Mouse (Mus musculus): ENCODE data around the gene Sec1. TPM values are rescaled to one million over a fixed set of nuclear protein-coding genes. Genes with fewer than 3 reads are reported as not detected.

Sec1 gene
- polyA plus RNA-seq (2017; shearing (Covaris generic)) = under 1 TPM; 0.11 to 0.87 TPM

DNA sequence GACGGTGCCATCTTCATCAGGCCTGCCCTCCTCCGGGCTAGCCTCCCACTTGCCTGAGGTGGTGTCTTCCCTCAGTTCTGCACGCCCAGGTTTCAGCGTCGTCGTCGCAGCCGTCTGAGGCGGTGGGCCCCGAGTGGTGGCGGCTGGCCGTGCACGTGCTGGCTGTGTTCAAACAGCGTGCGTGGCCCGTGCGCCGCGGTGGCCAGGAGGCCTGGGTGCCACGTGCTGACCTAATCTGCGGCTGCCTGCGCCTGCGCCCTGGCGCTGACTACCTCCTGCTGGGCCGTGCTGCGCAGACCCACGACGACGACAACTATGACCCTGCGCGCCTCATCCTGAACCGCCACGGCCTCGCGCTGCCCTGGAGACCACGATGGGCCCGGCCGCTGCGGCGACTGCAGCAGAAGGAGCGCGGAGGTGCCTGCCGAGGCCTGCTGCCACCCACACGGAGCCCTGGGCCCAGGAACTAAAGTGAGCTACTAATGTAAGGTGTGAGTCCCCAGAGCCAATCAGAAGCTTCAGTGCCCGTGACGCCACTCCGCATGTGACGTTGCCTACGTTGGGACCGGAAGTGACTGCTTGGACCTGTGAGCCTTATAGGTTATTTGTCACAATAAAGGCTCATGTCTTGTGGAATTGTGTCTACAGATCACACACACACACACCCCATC is at the start of gene Sec1:
Gene Sec1, minus strand, starts transcription at position 482 of the 671 bp plus-strand sequence.

DNA sequence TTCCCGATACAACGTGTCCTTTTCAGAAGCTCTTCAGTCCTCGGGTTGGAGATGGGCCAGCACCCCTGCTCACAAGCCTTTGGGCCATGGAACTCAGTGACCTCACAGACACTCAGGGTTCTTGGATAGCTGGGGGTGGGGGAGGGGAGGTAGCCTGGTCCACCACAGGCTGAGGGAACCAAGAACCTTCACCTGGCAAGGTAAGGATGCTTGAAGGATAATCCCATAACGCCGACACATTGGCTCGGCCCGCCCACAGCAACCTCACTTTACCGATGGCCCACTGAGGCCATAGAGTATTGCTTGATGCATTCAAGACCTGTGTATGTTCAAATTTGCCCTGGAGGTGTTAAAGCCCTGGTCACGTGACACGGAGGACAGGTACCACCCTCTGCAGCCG is 31.5 kb upstream of the Sec1 start, which contains the start of gene Spaca4:
Gene Spaca4, minus strand, starts transcription at position 101 of the 400 bp plus-strand sequence.

DNA sequence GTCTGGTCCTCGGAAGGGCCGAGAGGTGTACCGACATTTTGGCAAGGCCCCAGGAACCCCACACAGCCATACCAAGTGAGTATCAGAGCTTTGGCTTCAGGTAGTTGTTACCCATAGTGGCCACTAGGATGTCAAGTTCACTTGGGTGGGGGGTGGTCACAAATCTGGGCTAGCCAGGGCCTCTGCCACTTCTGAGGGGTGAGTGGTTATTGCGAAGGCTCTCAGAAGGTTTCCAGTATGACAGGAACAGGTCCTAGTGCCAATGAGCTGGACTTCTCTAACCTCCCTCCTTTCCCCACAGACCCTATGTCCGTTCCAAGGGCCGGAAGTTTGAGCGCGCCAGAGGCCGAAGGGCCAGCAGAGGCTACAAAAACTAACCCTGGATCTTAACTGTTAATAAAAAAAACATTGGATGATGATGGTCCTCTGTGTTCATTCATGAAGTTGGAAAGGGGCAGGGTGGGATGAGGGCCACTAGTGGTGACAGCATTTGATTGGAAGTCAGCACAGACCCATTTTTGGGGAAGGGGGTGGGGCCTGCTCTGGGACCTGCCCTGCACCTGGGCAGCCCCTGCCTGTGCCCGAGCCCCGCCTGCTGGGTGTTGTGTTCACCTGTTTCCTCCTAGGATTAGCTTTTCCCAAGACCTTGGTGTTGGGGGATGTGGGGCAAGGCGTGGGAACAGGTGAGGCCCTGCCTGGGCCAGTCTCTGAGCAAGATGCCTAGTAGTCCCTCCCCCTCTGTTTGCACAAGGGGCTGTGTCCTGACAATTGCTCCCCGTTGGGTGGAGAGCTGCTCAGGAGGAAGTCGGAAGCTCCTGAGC is 26.4 kb upstream of the Sec1 start, which contains the start of gene Fam83e:
Gene Fam83e, plus strand, starts transcription at position 800 of the 821 bp plus-strand sequence.

DNA sequence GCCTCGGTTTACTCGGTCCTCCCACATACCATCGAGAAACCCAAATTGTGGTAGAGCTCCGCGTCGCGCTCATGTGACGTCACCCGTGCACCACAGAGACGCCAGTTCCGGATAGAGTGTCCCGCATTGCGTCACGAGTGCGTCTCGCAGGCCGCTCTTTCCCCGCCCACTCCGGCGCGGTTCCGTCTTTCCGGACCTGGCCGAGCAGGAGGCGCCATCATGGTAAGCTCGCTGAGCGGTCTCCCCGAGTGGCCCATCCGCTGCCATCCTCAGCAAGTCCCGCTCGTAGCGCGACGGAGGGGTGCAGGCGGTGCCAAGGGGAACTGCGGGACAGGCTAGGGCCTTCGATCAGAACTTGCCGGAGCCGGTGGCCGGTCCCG is 23.7 kb upstream of the Sec1 start, which contains the start of gene Sphk2:
Gene Sphk2, minus strand, starts transcription at position 85 of the 380 bp plus-strand sequence.

DNA sequence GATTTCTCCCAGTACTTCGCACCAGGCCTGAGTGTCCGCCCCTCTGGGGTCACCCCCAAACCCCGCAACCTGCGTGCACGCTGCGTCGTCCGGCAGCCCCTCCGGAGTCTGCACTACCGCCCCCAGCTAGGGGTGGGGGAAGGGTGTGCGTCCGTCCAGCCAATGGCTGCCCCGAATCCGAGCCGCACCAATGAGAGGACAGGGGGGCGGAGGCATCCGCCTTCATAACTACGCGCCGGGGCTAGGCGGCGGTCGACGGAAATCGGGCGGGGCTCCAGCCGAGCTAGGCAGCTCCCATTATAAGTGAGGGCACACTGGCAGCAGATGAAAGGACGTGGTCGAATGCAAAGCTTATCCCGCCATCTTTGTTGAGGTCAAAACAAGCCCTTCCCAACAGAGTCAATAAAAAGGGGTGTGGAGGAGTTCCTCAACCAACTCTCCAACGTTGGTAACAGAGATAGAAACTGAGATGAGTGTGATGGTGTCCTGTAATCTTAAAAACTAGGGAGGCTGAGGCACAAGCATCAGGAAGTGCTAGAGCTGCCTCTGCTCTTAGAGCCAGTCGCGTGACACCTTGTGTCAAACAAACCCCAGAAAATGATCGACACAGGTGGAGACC is 21.0 kb upstream of the Sec1 start, which contains the start of gene Rpl18:
Gene Rpl18, plus strand, starts transcription at position 368 of the 619 bp plus-strand sequence.

DNA sequence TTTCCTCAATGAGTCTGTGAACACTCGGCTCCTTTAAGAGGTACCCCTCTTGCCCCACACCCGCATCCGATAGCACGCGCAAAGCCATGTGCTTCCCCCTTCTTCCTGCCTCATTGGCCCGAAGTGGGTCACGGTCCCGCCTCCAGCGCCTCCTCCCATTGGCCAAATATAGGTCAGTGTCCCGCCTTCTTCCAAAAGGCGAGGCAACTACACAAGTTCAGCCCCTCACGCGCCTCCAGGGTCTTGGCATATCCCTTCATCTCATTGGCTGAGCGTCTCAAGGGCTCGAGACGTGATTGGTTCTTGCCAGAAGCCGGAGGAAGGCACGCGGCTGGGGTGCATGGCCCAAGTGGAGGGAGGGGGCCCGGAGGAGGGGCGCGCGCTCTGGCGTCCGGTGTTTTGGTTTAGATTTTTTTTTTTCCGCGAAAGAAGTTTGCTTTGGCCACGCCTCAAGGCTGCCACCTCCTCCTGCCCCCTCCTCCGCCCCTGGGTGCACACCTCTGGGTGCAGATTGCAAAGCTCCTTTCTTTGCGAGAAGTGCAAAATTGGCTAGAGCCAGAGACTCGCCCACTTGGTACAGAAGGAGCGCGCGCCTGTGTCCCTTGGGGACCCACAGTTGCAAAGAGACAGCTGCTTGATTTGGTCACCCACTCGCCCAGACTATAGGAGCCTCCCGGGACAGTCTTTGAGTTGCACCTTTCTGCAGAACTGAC is 10.7 kb upstream of the Sec1 start, which contains the start of gene Dbp:
Gene Dbp, plus strand, starts transcription at position 359 of the 713 bp plus-strand sequence.

DNA sequence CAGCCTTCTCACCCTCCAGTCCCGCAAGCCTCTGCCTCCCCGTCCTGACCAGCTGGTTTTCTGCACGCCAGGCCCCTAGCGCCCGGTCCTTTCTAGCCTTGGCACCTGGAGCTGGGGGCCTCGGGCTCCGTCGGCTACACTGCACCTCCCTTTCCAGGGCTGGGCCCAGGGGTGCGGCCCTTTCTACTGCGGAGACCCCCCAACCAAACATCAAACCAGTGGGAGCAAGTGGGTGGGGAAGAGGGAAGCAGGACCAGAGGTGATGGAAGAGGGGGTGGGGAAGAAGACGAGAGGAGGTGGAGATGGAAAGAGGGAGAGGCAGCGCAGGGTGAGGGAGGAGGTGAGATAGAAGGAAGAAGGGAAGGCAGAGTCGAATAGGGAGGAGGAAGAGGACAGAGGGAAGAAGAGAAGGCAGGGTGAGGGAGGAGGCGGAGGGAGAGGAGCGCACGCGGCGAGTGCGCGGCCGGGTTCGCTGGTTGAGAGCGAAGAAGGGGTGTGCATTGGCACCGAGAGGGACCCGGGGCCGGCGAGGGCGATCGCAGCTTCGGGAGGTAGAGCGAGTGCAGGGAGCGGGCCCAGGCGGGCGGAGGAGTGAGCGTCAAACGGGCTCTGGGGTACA is 5.4 kb upstream of the Sec1 start, which contains the start of gene Car11:
Gene Car11, plus strand, starts transcription at position 321 of the 619 bp plus-strand sequence.

DNA sequence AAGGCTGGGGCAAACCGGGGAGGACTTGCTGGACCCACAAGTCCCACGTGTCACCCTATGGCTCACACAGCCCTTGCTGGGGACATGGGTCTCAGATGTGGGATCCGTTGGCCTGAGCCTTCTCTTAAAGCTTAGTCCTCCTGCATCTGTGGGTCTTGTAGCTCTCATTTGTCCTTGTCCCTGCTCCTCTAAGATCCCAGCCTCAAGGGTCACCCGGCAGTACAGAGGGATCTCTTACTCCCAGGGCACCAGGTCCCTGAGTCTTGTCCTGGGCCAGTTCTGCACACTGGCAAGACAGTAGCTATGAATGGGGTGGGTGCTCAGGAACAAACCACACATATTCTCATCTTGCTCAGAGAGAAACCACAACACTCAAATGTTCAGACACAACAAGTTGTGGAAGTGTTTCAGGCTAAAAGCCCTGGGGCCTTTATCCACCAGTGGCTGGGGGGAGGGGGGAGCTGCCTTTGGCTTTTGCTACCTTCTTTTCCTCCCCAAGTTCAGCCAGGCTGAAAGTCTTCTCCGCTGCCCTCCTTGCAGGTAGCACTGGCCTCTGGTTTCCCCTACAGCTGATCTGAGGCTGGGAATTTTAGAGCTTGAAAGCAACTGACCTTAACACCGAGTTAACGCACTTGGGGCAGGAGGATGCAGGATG is 10.7 kb downstream of the Sec1 start, which contains the start of gene Ntn5:
Gene Ntn5, plus strand, starts transcription at position 627 of the 655 bp plus-strand sequence.

DNA sequence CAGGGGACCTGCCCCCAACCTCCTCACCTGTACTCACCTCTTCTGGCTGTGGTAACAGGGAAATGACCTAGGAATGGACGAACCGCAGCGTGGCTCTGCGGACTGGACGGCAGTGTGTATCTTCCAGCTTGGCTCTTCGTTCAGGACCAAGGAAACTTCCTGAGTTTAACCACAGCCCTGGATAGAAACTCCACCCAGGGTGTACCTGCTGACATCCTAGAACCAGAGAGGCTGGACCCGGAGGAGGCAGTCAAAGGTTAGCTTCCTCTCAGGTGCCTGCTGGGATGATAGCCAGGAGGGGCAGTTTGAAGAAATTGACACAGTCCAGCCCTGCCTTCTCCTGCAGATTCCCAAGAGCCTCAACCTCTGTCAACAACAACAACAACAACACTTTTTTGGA is 28.0 kb downstream of the Sec1 start, which contains the start of gene Fut2:
Gene Fut2, minus strand, starts transcription at position 234 of the 400 bp plus-strand sequence.

DNA sequence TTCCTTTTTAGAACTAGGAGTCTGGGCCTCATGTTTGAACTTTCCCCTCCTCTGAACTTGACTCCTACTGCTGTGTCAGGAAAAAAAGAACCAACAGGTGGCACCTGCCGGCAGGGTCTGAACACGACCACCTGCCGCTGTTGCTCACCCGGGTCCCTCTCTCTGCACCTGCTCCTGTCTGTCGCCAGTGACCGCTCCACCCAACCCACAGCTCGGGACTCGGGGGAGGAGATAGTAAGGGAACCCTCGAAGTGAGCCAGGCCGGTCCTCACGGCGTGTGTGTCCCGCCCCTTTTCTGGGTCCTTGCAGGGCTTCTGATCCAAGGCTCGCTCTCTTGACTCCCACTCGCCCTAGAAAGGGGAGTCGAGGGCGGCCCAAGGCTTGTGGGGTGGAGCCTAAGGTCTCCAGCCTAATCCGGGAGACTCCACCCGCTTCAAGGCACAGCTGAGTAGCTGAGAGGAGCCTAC is 54.6 kb downstream of the Sec1 start, which contains the start of gene Mamstr:
Gene Mamstr, plus strand, starts transcription at position 417 of the 467 bp plus-strand sequence.

Other genes with a start within 250 kb of the Sec1 start
- gene Ftl1, start 234.5 kb downstream of the Sec1 start, polyA plus RNA-seq (2017; shearing (Covaris generic)) = 1,000 to 10,000 TPM; 1,818 to 2,133 TPM
- 100 to 1,000 TPM; 303 to 346 TPM for gene Bax, start 227.5 kb downstream of the Sec1 start, polyA plus RNA-seq (2017; shearing (Covaris generic))
- gene Tulp2, start 212.5 kb downstream of the Sec1 start, polyA plus RNA-seq (2017; shearing (Covaris generic)) = under 1 TPM; 0.45 to 0.88 TPM
- gene Gm45808, start 207.6 kb downstream of the Sec1 start, polyA plus RNA-seq (2017; shearing (Covaris generic)) = under 1 TPM in 1 of 2 experiments, not detected in 1; 0.21 TPM
- 1 to 10 TPM in 1 of 2 experiments, under 1 TPM in 1; 0.27 to 1.1 TPM for gene Dhdh, start 205.6 kb downstream of the Sec1 start, polyA plus RNA-seq (2017; shearing (Covaris generic))
- gene Nucb1, start 184.0 kb downstream of the Sec1 start, polyA plus RNA-seq (2017; shearing (Covaris generic)) = 100 to 1,000 TPM; 193 to 285 TPM
- gene Ppp1r15a, start 168.1 kb downstream of the Sec1 start, polyA plus RNA-seq (2017; shearing (Covaris generic)) = 10 to 100 TPM; 30.0 to 40.4 TPM
- gene Plekha4, start 168.1 kb downstream of the Sec1 start, polyA plus RNA-seq (2017; shearing (Covaris generic)) = under 1 TPM in 1 of 2 experiments, not detected in 1; 0.49 TPM
- gene Hsd17b14, start 139.5 kb downstream of the Sec1 start, polyA plus RNA-seq (2017; shearing (Covaris generic)) = under 1 TPM; 0.85 to 0.86 TPM
- gene Bcat2, start 124.2 kb downstream of the Sec1 start, polyA plus RNA-seq (2017; shearing (Covaris generic)) = 10 to 100 TPM; 61.0 to 61.5 TPM
- not detected for gene Fgf21, start 78.9 kb downstream of the Sec1 start, polyA plus RNA-seq (2017; shearing (Covaris generic))
- gene Fut1, start 77.1 kb downstream of the Sec1 start, polyA plus RNA-seq (2017; shearing (Covaris generic)) = under 1 TPM in 1 of 2 experiments, not detected in 1; 0.11 TPM
- gene Izumo1, start 72.6 kb downstream of the Sec1 start, polyA plus RNA-seq (2017; shearing (Covaris generic)) = under 1 TPM; 0.48 to 0.64 TPM
- gene Rasip1, start 66.9 kb downstream of the Sec1 start, polyA plus RNA-seq (2017; shearing (Covaris generic)) = 1 to 10 TPM; 1.2 to 1.4 TPM
- gene Mamstr, start 54.4 kb downstream of the Sec1 start, polyA plus RNA-seq (2017; shearing (Covaris generic)) = 1 to 10 TPM in 1 of 2 experiments, under 1 TPM in 1; 0.16 to 1.8 TPM
- gene Fut2, start 28.0 kb downstream of the Sec1 start, polyA plus RNA-seq (2017; shearing (Covaris generic)) = under 1 TPM; 0.05 to 0.23 TPM
- gene Ntn5, start 10.4 kb downstream of the Sec1 start, polyA plus RNA-seq (2017; shearing (Covaris generic)) = under 1 TPM in 1 of 2 experiments, not detected in 1; 0.30 TPM
- gene Car11, start 5.4 kb upstream of the Sec1 start, polyA plus RNA-seq (2017; shearing (Covaris generic)) = 1 to 10 TPM; 1.4 to 2.6 TPM
- gene Dbp, start 10.7 kb upstream of the Sec1 start, polyA plus RNA-seq (2017; shearing (Covaris generic)) = 10 to 100 TPM; 30.7 to 43.2 TPM
- gene Rpl18, start 21.1 kb upstream of the Sec1 start, polyA plus RNA-seq (2017; shearing (Covaris generic)) = 1,000 to 10,000 TPM; 1,404 to 2,078 TPM
- 10 to 100 TPM; 21.2 to 24.8 TPM for gene Sphk2, start 23.6 kb upstream of the Sec1 start, polyA plus RNA-seq (2017; shearing (Covaris generic))
- gene Fam83e, start 26.8 kb upstream of the Sec1 start, polyA plus RNA-seq (2017; shearing (Covaris generic)) = under 1 TPM in 1 of 2 experiments, not detected in 1; 0.09 TPM
- not detected for gene Spaca4, start 31.4 kb upstream of the Sec1 start, polyA plus RNA-seq (2017; shearing (Covaris generic))
- gene Lmtk3, start 89.3 kb upstream of the Sec1 start, polyA plus RNA-seq (2017; shearing (Covaris generic)) = under 1 TPM; 0.05 to 0.18 TPM
- 1 to 10 TPM; 1.7 to 4.0 TPM for gene Sult2b1, start 90.3 kb upstream of the Sec1 start, polyA plus RNA-seq (2017; shearing (Covaris generic))
- 10 to 100 TPM; 71.9 to 73.3 TPM for gene Cyth2, start 120.2 kb upstream of the Sec1 start, polyA plus RNA-seq (2017; shearing (Covaris generic))
- gene Kcnj14, start 130.4 kb upstream of the Sec1 start, polyA plus RNA-seq (2017; shearing (Covaris generic)) = under 1 TPM; 0.06 to 0.12 TPM
- gene Grwd1, start 136.5 kb upstream of the Sec1 start, polyA plus RNA-seq (2017; shearing (Covaris generic)) = 10 to 100 TPM; 21.4 to 26.5 TPM
- 100 to 1,000 TPM in 1 of 2 experiments, 10 to 100 TPM in 1; 84.9 to 108 TPM for gene Kdelr1, start 178.4 kb upstream of the Sec1 start, polyA plus RNA-seq (2017; shearing (Covaris generic))
- 1 to 10 TPM in 1 of 2 experiments, under 1 TPM in 1; 0.94 to 1.1 TPM for gene Grin2d, start 184.0 kb upstream of the Sec1 start, polyA plus RNA-seq (2017; shearing (Covaris generic))
- 1 to 10 TPM in 1 of 2 experiments, not detected in 1; 2.1 TPM for gene Syngr4, start 202.3 kb upstream of the Sec1 start, polyA plus RNA-seq (2017; shearing (Covaris generic))
- 1 to 10 TPM; 7.2 to 9.5 TPM for gene Tmem143, start 202.5 kb upstream of the Sec1 start, polyA plus RNA-seq (2017; shearing (Covaris generic))
- gene Emp3, start 227.0 kb upstream of the Sec1 start, polyA plus RNA-seq (2017; shearing (Covaris generic)) = 100 to 1,000 TPM; 711 to 728 TPM
- gene Ccdc114, start 229.7 kb upstream of the Sec1 start, polyA plus RNA-seq (2017; shearing (Covaris generic)) = 1 to 10 TPM; 1.4 to 2.1 TPM

Measured in activated CD4-positive, CD25-positive, alpha-beta regulatory T cell (primary cell).